Mouse (Mus musculus): Measurements from ENCODE around the gene Tbc1d5. TPM values are rescaled to one million over a fixed set of nuclear protein-coding genes. Genes with fewer than 3 reads are reported as not detected.

Gene Tbc1d5
- polyA plus RNA-seq, 1 experiment, result 6.7 TPM

GRCm38 (mm10) chr17:50908568-50909335 lies 270.4 kb downstream of the Tbc1d5 start:
- Histone ChIP-seq H3K27me3 (ENCODE audit: control insufficient read depth, insufficient read depth, insufficient read length) (no peaks in the 10 kb centered on the region), H3K79me3 (ENCODE audit: low read depth) (no peaks in the 10 kb centered on the region), H3K36me3 (ENCODE audit: control insufficient read depth, insufficient read depth) (peaks cover 4% of the 10 kb centered on the region), H3K79me2 (ENCODE audit: control insufficient read depth, insufficient read depth) (no peaks in the 10 kb centered on the region), H3ac (ENCODE audit: control insufficient read depth, insufficient read length, low read depth) (no peak overlapping the region), H3K4me3 (ENCODE audit: insufficient read depth, poor library complexity, severe bottlenecking) (no peak overlapping the region)
- TF ChIP-seq CEBPB (IDR thresholded peaks at IDR 0.05; ENCODE audit: low read depth), result no peak
- TF ChIP-seq FOSL1 (IDR thresholded peaks at IDR 0.05; ENCODE audit: insufficient read depth, low read length, poor library complexity, severe bottlenecking), result no peak
- no peak for TF ChIP-seq CTCF (IDR thresholded peaks at IDR 0.05; ENCODE audit: control insufficient read depth, insufficient read depth, insufficient read length)
- no peak for TF ChIP-seq MYOG (IDR thresholded peaks at IDR 0.05; ENCODE audit: control insufficient read depth, extremely low read depth, insufficient read length)
- no peak for TF ChIP-seq USF1 (IDR thresholded peaks at IDR 0.05; ENCODE audit: low read depth)
- no peak for TF ChIP-seq MYOD1 (IDR thresholded peaks at IDR 0.05; ENCODE audit: control insufficient read depth, insufficient read length, low read depth)
- no peak for TF ChIP-seq MAX (IDR thresholded peaks at IDR 0.05)

GRCm38 (mm10) chr17:50908160-50908559 lies 271.0 kb downstream of the Tbc1d5 start:
- no peaks in the 10 kb centered on the region for H3K79me3 ChIP-seq (ENCODE audit: low read depth)
- no peak overlapping the region for H3K4me3 ChIP-seq (ENCODE audit: insufficient read depth, poor library complexity, severe bottlenecking)
- H3K79me2 ChIP-seq (ENCODE audit: control insufficient read depth, insufficient read depth), result no peaks in the 10 kb centered on the region
- H3K27me3 ChIP-seq (ENCODE audit: control insufficient read depth, insufficient read depth, insufficient read length), result no peaks in the 10 kb centered on the region
- no peak overlapping the region for H3ac ChIP-seq (ENCODE audit: control insufficient read depth, insufficient read length, low read depth)
- TF ChIP-seq MYOD1 (IDR thresholded peaks at IDR 0.05; ENCODE audit: control insufficient read depth, insufficient read length, low read depth) (no peak), MAX (IDR thresholded peaks at IDR 0.05) (no peak), CTCF (IDR thresholded peaks at IDR 0.05; ENCODE audit: control insufficient read depth, insufficient read depth, insufficient read length) (no peak), FOSL1 (IDR thresholded peaks at IDR 0.05; ENCODE audit: insufficient read depth, low read length, poor library complexity, severe bottlenecking) (no peak), USF1 (IDR thresholded peaks at IDR 0.05; ENCODE audit: low read depth) (no peak), CEBPB (IDR thresholded peaks at IDR 0.05; ENCODE audit: low read depth) (no peak), MYOG (IDR thresholded peaks at IDR 0.05; ENCODE audit: control insufficient read depth, extremely low read depth, insufficient read length) (no peak)
- peaks cover 4% of the 10 kb centered on the region for H3K36me3 ChIP-seq (ENCODE audit: control insufficient read depth, insufficient read depth)

DNA sequence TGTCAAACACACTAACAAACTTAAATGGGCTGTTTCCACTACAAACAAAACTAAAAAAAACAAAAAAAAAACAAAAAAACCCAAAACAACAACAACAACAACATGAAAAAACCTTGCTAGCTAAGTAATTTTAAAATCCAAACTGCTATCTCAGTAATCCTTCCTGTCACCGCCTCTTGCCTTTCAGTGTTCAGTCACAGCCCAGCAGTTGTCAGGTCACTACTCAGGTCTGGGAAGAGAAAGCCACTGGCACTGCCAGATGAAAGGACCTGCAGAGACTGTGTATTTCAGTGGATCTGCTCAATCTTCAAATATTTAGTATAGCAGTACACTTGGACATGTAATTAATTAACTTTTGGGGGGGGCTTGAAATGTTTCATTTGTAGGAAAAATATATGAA lies 272.5 kb downstream of the Tbc1d5 start:
- no peak for TF ChIP-seq MAX (IDR thresholded peaks at IDR 0.05)
- TF ChIP-seq CTCF (IDR thresholded peaks at IDR 0.05; ENCODE audit: control insufficient read depth, insufficient read depth, insufficient read length), result no peak
- no peak for TF ChIP-seq USF1 (IDR thresholded peaks at IDR 0.05; ENCODE audit: low read depth)
- TF ChIP-seq FOSL1 (IDR thresholded peaks at IDR 0.05; ENCODE audit: insufficient read depth, low read length, poor library complexity, severe bottlenecking), result no peak
- no peak for TF ChIP-seq MYOG (IDR thresholded peaks at IDR 0.05; ENCODE audit: control insufficient read depth, extremely low read depth, insufficient read length)
- no peak for TF ChIP-seq CEBPB (IDR thresholded peaks at IDR 0.05; ENCODE audit: low read depth)
- no peak for TF ChIP-seq MYOD1 (IDR thresholded peaks at IDR 0.05; ENCODE audit: control insufficient read depth, insufficient read length, low read depth)
- peaks cover 4% of the 10 kb centered on the region for H3K36me3 ChIP-seq (ENCODE audit: control insufficient read depth, insufficient read depth)
- H3K27me3 ChIP-seq (ENCODE audit: control insufficient read depth, insufficient read depth, insufficient read length), result no peaks in the 10 kb centered on the region
- H3K4me3 ChIP-seq (ENCODE audit: insufficient read depth, poor library complexity, severe bottlenecking), result no peak overlapping the region
- H3K79me2 ChIP-seq (ENCODE audit: control insufficient read depth, insufficient read depth), result no peaks in the 10 kb centered on the region
- H3K79me3 ChIP-seq (ENCODE audit: low read depth), result no peaks in the 10 kb centered on the region
- no peak overlapping the region for H3ac ChIP-seq (ENCODE audit: control insufficient read depth, insufficient read length, low read depth)

DNA sequence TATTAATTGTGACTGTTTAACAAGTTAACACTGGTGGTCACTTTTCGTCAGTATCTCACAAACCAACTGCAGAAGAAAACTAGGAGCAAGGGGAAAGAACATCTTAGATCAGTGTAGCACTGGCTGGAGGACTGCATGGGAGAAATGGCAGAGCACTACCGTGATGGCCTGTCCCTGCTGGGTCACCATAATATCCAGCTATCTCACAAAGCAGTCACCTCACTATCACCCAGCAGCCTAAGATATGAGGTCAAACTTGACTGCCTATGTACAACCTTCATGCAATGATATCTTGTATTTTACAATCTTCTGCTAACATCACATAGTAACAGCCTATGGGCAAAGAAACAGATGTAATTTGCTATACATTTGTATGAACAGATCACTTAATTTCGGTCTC lies 274.7 kb downstream of the Tbc1d5 start:
- H3K27me3 ChIP-seq (ENCODE audit: control insufficient read depth, insufficient read depth, insufficient read length), result no peaks in the 10 kb centered on the region
- no peaks in the 10 kb centered on the region for H3K79me3 ChIP-seq (ENCODE audit: low read depth)
- TF ChIP-seq FOSL1 (IDR thresholded peaks at IDR 0.05; ENCODE audit: insufficient read depth, low read length, poor library complexity, severe bottlenecking) (no peak), MYOD1 (IDR thresholded peaks at IDR 0.05; ENCODE audit: control insufficient read depth, insufficient read length, low read depth) (no peak)
- no peaks in the 10 kb centered on the region for H3K79me2 ChIP-seq (ENCODE audit: control insufficient read depth, insufficient read depth)
- H3K4me3 ChIP-seq (ENCODE audit: insufficient read depth, poor library complexity, severe bottlenecking), result no peak overlapping the region
- no peak overlapping the region for H3ac ChIP-seq (ENCODE audit: control insufficient read depth, insufficient read length, low read depth)
- H3K36me3 ChIP-seq (ENCODE audit: control insufficient read depth, insufficient read depth), result peaks cover 4% of the 10 kb centered on the region

GRCm38 (mm10) chr17:50897867-50898266 lies 281.3 kb downstream of the Tbc1d5 start:
- Histone ChIP-seq H3K79me3 (ENCODE audit: low read depth) (no peaks in the 10 kb centered on the region), H3K79me2 (ENCODE audit: control insufficient read depth, insufficient read depth) (no peaks in the 10 kb centered on the region), H3K36me3 (ENCODE audit: control insufficient read depth, insufficient read depth) (no peaks in the 10 kb centered on the region), H3ac (ENCODE audit: control insufficient read depth, insufficient read length, low read depth) (no peak overlapping the region), H3K27me3 (ENCODE audit: control insufficient read depth, insufficient read depth, insufficient read length) (no peaks in the 10 kb centered on the region), H3K4me3 (ENCODE audit: insufficient read depth, poor library complexity, severe bottlenecking) (no peak overlapping the region)
- TF ChIP-seq MAX (IDR thresholded peaks at IDR 0.05), result no peak
- TF ChIP-seq MYOD1 (IDR thresholded peaks at IDR 0.05; ENCODE audit: control insufficient read depth, insufficient read length, low read depth), result no peak
- TF ChIP-seq MYOG (IDR thresholded peaks at IDR 0.05; ENCODE audit: control insufficient read depth, extremely low read depth, insufficient read length), result no peak
- TF ChIP-seq FOSL1 (IDR thresholded peaks at IDR 0.05; ENCODE audit: insufficient read depth, low read length, poor library complexity, severe bottlenecking), result no peak
- no peak for TF ChIP-seq CTCF (IDR thresholded peaks at IDR 0.05; ENCODE audit: control insufficient read depth, insufficient read depth, insufficient read length)
- no peak for TF ChIP-seq CEBPB (IDR thresholded peaks at IDR 0.05; ENCODE audit: low read depth)
- TF ChIP-seq USF1 (IDR thresholded peaks at IDR 0.05; ENCODE audit: low read depth), result no peak

DNA sequence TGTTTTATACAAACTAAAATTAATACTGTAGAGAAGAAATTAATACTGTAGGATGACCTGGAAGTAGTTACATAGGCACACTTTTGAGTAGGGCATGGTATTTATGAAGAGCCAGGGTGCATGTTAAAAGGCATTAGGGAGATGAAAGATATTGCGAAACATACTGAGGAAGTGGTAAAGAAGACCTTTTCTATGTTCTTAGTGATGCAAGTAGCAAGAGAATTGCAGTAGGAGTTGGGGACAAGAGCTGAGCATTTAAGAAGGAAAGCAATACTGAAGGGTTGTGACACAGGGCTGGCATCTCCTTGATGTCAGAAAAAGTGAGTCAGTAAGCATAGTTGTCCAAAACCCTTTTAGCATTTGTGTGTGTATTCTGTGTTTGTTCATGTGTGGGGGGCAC lies 289.7 kb downstream of the Tbc1d5 start:
- H3K36me3 ChIP-seq (ENCODE audit: control insufficient read depth, insufficient read depth), result no peaks in the 10 kb centered on the region
- no peak overlapping the region for H3ac ChIP-seq (ENCODE audit: control insufficient read depth, insufficient read length, low read depth)
- no peaks in the 10 kb centered on the region for H3K79me2 ChIP-seq (ENCODE audit: control insufficient read depth, insufficient read depth)
- no peak for TF ChIP-seq MYOD1 (IDR thresholded peaks at IDR 0.05; ENCODE audit: control insufficient read depth, insufficient read length, low read depth)
- no peak for TF ChIP-seq CTCF (IDR thresholded peaks at IDR 0.05; ENCODE audit: control insufficient read depth, insufficient read depth, insufficient read length)
- no peak for TF ChIP-seq FOSL1 (IDR thresholded peaks at IDR 0.05; ENCODE audit: insufficient read depth, low read length, poor library complexity, severe bottlenecking)
- peak; percentile 12 for TF ChIP-seq CEBPB (IDR thresholded peaks at IDR 0.05; ENCODE audit: low read depth)
- TF ChIP-seq USF1 (IDR thresholded peaks at IDR 0.05; ENCODE audit: low read depth), result no peak
- TF ChIP-seq MYOG (IDR thresholded peaks at IDR 0.05; ENCODE audit: control insufficient read depth, extremely low read depth, insufficient read length), result no peak
- H3K27me3 ChIP-seq (ENCODE audit: control insufficient read depth, insufficient read depth, insufficient read length), result no peaks in the 10 kb centered on the region
- no peaks in the 10 kb centered on the region for H3K79me3 ChIP-seq (ENCODE audit: low read depth)
- no peak overlapping the region for H3K4me3 ChIP-seq (ENCODE audit: insufficient read depth, poor library complexity, severe bottlenecking)
